16 mouse cellular contexts compared by ENCODE assay signal in genomic region chr13:13557001-13557743, GRCm38 (mm10). TPM values are rescaled to one million over a fixed set of nuclear protein-coding genes. Genes with fewer than 3 reads are reported as not detected.
A peak's percentile ranks its signal among the peaks of the same experiment; 100 is the strongest.
DNase-seq lines count a peak whose midpoint lies in the region; ATAC-seq and TF ChIP-seq lines count a peak whose summit lies in the region.
"Had no signal": no experiment of that assay in that cellular context is flagged by ENCODE, and none has a peak within 500 bp of the region (broad histone marks: within the 10 kb centered on the region; RNA-seq: fewer than 3 reads in every experiment).

No protein-coding gene starts in this region.

- H3K36me3 ChIP-seq in neural tube, embryonic 15.5 days: no peaks in the 10 kb centered on the region
- H3K36me3 ChIP-seq: embryonic facial prominence, embryonic 12.5 days; heart, embryonic 13.5 days; hindbrain, embryonic 10.5 days; liver, embryonic 15.5 days; midbrain, embryonic 15.5 days; stomach, embryonic 15.5 days had no signal

- no peaks in the 10 kb centered on the region for H3K9me3 ChIP-seq in neural tube, embryonic 15.5 days (replicated peaks)
- H3K9me3 ChIP-seq: embryonic facial prominence, embryonic 12.5 days; heart, embryonic 13.5 days; hindbrain, embryonic 10.5 days; liver, embryonic 15.5 days; midbrain, embryonic 15.5 days; stomach, embryonic 15.5 days had no signal

- peak overlapping the region; percentile 68 for H3K27ac ChIP-seq in layer of hippocampus, adult 2 months
- H3K27ac ChIP-seq in neural tube, embryonic 15.5 days (replicated peaks): no peak overlapping the region
- H3K27ac ChIP-seq: embryonic facial prominence, embryonic 12.5 days; heart, embryonic 13.5 days; hindbrain, embryonic 10.5 days; liver, embryonic 15.5 days; midbrain, embryonic 15.5 days; stomach, embryonic 15.5 days had no signal

- no peak overlapping the region for H3K9ac ChIP-seq in neural tube, embryonic 15.5 days (replicated peaks)
- H3K9ac ChIP-seq: embryonic facial prominence, embryonic 12.5 days; heart, embryonic 13.5 days; liver, embryonic 15.5 days; midbrain, embryonic 15.5 days; stomach, embryonic 15.5 days had no signal

- no peak overlapping the region for H3K4me2 ChIP-seq in neural tube, embryonic 15.5 days
- H3K4me2 ChIP-seq: embryonic facial prominence, embryonic 12.5 days; heart, embryonic 13.5 days; liver, embryonic 15.5 days; midbrain, embryonic 15.5 days; stomach, embryonic 15.5 days had no signal

- H3K27me3 ChIP-seq in neural tube, embryonic 15.5 days (replicated peaks): no peaks in the 10 kb centered on the region
- H3K27me3 ChIP-seq: embryonic facial prominence, embryonic 12.5 days; heart, embryonic 13.5 days; liver, embryonic 15.5 days; midbrain, embryonic 15.5 days; stomach, embryonic 15.5 days had no signal

- H3K4me1 ChIP-seq in neural tube, embryonic 15.5 days: no peaks in the 10 kb centered on the region
- H3K4me1 ChIP-seq: embryonic facial prominence, embryonic 12.5 days; heart, embryonic 13.5 days; hindbrain, embryonic 10.5 days; liver, embryonic 15.5 days; midbrain, embryonic 15.5 days; stomach, embryonic 15.5 days had no signal

- 77% methylated on average over 5 of the region's 5 CpGs for WGBS in neural tube, embryonic 15.5 days

- no peak for TF ChIP-seq CTCF in layer of hippocampus, adult 2 months (conservative IDR thresholded peaks at IDR 0.05)

- H3K4me3 ChIP-seq in layer of hippocampus, adult 2 months: no peak overlapping the region
- H3K4me3 ChIP-seq in neural tube, embryonic 15.5 days (replicated peaks): no peak overlapping the region
- H3K4me3 ChIP-seq: embryonic facial prominence, embryonic 12.5 days; heart, embryonic 13.5 days; hindbrain, embryonic 10.5 days; liver, embryonic 15.5 days; midbrain, embryonic 15.5 days; stomach, embryonic 15.5 days had no signal

- peak; percentile 95 for ATAC-seq in monocyte, adult 5-6 weeks (replicated peaks; ENCODE audit: insufficient number of reproducible peaks, low FRiP score, low TSS enrichment, poor library complexity, severe bottlenecking)
- no peak for ATAC-seq in neural tube, embryonic 15.5 days (ENCODE audit: low FRiP score)
- ATAC-seq: midbrain, embryonic 15.5 days had no signal

- no peak for DNase-seq in layer of hippocampus, adult 2 months (ENCODE audit: low spot score in 2 of 2)
- no peak for DNase-seq in layer of hippocampus, postnatal 36 days
- DNase-seq in cerebellum, adult 11-12 months: peak; percentile 54
- DNase-seq in cerebellum, postnatal 36 days: peak; percentile 23 to 44
- DNase-seq in lung, postnatal 25 days (ENCODE audit: low spot score): no peak
- no peak for DNase-seq in thymus, postnatal 4 days
- DNase-seq: lung, postnatal 36 days; thymus, postnatal 36 days had no signal

RNA-seq across cellular contexts. Expression of gene Lyst, which starts 33.0 kb away (rescaled TPM):
- total RNA-seq in layer of hippocampus, adult 2 months (2021): 100 to 1,000 TPM in 1 of 2 experiments, 10 to 100 TPM in 1; 96.3 to 107 TPM
- 100 to 1,000 TPM in 1 of 2 experiments, 10 to 100 TPM in 1; 88.7 to 114 TPM for total RNA-seq in layer of hippocampus, postnatal 36 days (2021)
- 73.5 to 115 TPM (median 113 TPM) in 3 replicates for total RNA-seq in monocyte, adult 5-6 weeks (2017)
- 4.0 and 4.7 TPM in 2 replicates for polyA plus RNA-seq in neural tube, embryonic 15.5 days (2015; fragmentation: Nextera tagmentation; extraction: Ambion mirVana)

Comparison
In these comparisons a context has a peak if more than half of its experiments do, and no peak if none do; other contexts are left out.
1. DNase-seq: peak in cerebellum, adult 11-12 months (single experiment) and cerebellum, postnatal 36 days (2 of 2); none in layer of hippocampus, adult 2 months (0 of 2), layer of hippocampus, postnatal 36 days (0 of 2), lung, postnatal 25 days (single experiment) and thymus, postnatal 4 days (single experiment).